11 mouse cellular contexts compared by ENCODE assay signal in genomic region chr15:99653876-99654275, GRCm38 (mm10). TPM values are rescaled to one million over a fixed set of nuclear protein-coding genes. Genes with fewer than 3 reads are reported as not detected.
A peak's percentile ranks its signal among the peaks of the same experiment; 100 is the strongest.
DNase-seq lines count a peak whose midpoint lies in the region; ATAC-seq lines count a peak whose summit lies in the region.
"Had no signal": no experiment of that assay in that cellular context is flagged by ENCODE, and none has a peak within 500 bp of the region (broad histone marks: within the 10 kb centered on the region; RNA-seq: fewer than 3 reads in every experiment).

No protein-coding gene starts in this region.

- peaks cover 32% of the 10 kb centered on the region for H3K27me3 ChIP-seq in heart, embryonic 15.5 days
- H3K27me3 ChIP-seq in hindbrain, embryonic 16.5 days (replicated peaks; ENCODE audit: control insufficient read depth, insufficient read depth, low read length) = no peaks in the 10 kb centered on the region
- H3K27me3 ChIP-seq in midbrain, embryonic 14.5 days (ENCODE audit: control insufficient read depth, insufficient read depth, low read length) = no peaks in the 10 kb centered on the region; the same call in 1 of the 2 replicates

- H3K27ac ChIP-seq in heart, embryonic 15.5 days = no peak overlapping the region
- H3K27ac ChIP-seq in brown adipose tissue, adult 24 weeks (replicated peaks; ENCODE audit: low read depth, low read length) = no peak overlapping the region
- no peak overlapping the region for H3K27ac ChIP-seq in hindbrain, embryonic 16.5 days (ENCODE audit: low read depth, low read length)
- no peak overlapping the region for H3K27ac ChIP-seq in midbrain, embryonic 14.5 days (replicated peaks; ENCODE audit: low read depth, low read length)
- H3K27ac ChIP-seq: macrophage had no signal

- H3K4me1 ChIP-seq in heart, embryonic 15.5 days (replicated peaks) = peaks cover 31% of the 10 kb centered on the region
- H3K4me1 ChIP-seq in brown adipose tissue, adult 24 weeks (ENCODE audit: control insufficient read depth, insufficient read depth, insufficient read length, low read length) = no peaks in the 10 kb centered on the region
- peaks cover 25% of the 10 kb centered on the region for H3K4me1 ChIP-seq in hindbrain, embryonic 16.5 days (ENCODE audit: control insufficient read depth, insufficient read depth, low read depth, low read length)
- H3K4me1 ChIP-seq in midbrain, embryonic 14.5 days (ENCODE audit: control insufficient read depth, insufficient read depth, low read length) = peaks cover 35% of the 10 kb centered on the region

- WGBS in heart, embryonic 15.5 days = 11% methylated on average over 21 of the region's 21 CpGs
- WGBS in hindbrain, embryonic 16.5 days = 6% methylated on average over 20 of the region's 21 CpGs
- WGBS in midbrain, embryonic 14.5 days = 5% methylated on average over 21 of the region's 21 CpGs

- peak overlapping the region; percentile 33 for H3K4me3 ChIP-seq in heart, embryonic 15.5 days
- H3K4me3 ChIP-seq in brown adipose tissue, adult 24 weeks (ENCODE audit: insufficient read depth, low read depth, low read length) = peak overlapping the region; percentile 15; the same call in 1 of the 2 replicates
- peak overlapping the region; percentile 24 for H3K4me3 ChIP-seq in hindbrain, embryonic 16.5 days (ENCODE audit: low read length)
- H3K4me3 ChIP-seq in midbrain, embryonic 14.5 days (replicated peaks; ENCODE audit: low read depth, low read length) = peak overlapping the region; percentile 5; the same call in 1 of the 2 replicates

- intact Hi-C loops in heart, postnatal 25 days (cut with DNase I) = no loop called here

- no peaks in the 10 kb centered on the region for H3K36me3 ChIP-seq in heart, embryonic 15.5 days
- H3K36me3 ChIP-seq in hindbrain, embryonic 16.5 days (ENCODE audit: control insufficient read depth, insufficient read depth, low read length) = no peaks in the 10 kb centered on the region
- no peaks in the 10 kb centered on the region for H3K36me3 ChIP-seq in midbrain, embryonic 14.5 days (ENCODE audit: control insufficient read depth, insufficient read depth, low read length)

- no peak overlapping the region for H3K9ac ChIP-seq in heart, embryonic 15.5 days
- H3K9ac ChIP-seq in hindbrain, embryonic 16.5 days (ENCODE audit: low read depth, low read length) = peak overlapping the region; percentile 24; the same call in 1 of the 2 replicates
- no peak overlapping the region for H3K9ac ChIP-seq in midbrain, embryonic 14.5 days (replicated peaks; ENCODE audit: low read length)

- no peak for DNase-seq in heart, postnatal 25 days (ENCODE audit: low spot score)
- DNase-seq in midbrain, embryonic 14.5 days = no peak
- DNase-seq in spleen, postnatal 36 days (ENCODE audit: low spot score in 2 of 2) = no peak
- no peak for DNase-seq in embryo, embryonic 10 days (ENCODE audit: low spot score)
- no peak for DNase-seq in frontal cortex, postnatal 36 days (ENCODE audit: low spot score in 2 of 2)
- DNase-seq: gastrocnemius, postnatal 10 days had no signal

- no peaks in the 10 kb centered on the region for H3K9me3 ChIP-seq in heart, embryonic 15.5 days (replicated peaks)
- H3K9me3 ChIP-seq in hindbrain, embryonic 16.5 days (ENCODE audit: control insufficient read depth, low read length) = no peaks in the 10 kb centered on the region
- no peaks in the 10 kb centered on the region for H3K9me3 ChIP-seq in midbrain, embryonic 14.5 days (ENCODE audit: control insufficient read depth, low read length)

- peak overlapping the region; percentile 66 for H3K4me2 ChIP-seq in heart, embryonic 15.5 days
- peak overlapping the region; percentile 54 for H3K4me2 ChIP-seq in hindbrain, embryonic 16.5 days (ENCODE audit: low read length)
- peak overlapping the region; percentile 46 for H3K4me2 ChIP-seq in midbrain, embryonic 14.5 days (ENCODE audit: low read length)

- no peak for ATAC-seq in heart, embryonic 15.5 days (replicated peaks; ENCODE audit: insufficient number of reproducible peaks, insufficient read depth, low FRiP score, low read depth)
- no peak for ATAC-seq in hindbrain, embryonic 16.5 days
- no peak for ATAC-seq in midbrain, embryonic 14.5 days (ENCODE audit: low FRiP score, low TSS enrichment)

RNA-seq across cellular contexts. Expression of gene Racgap1, which starts 2.4 kb away (rescaled TPM):
- 112 and 125 TPM in 2 replicates for polyA plus RNA-seq in heart, embryonic 15.5 days (2015; fragmentation: Nextera tagmentation; extraction: Ambion mirVana)
- total RNA-seq in heart, postnatal 25 days (2021) = 1 to 10 TPM; 2.8 to 3.0 TPM
- polyA plus RNA-seq in brown adipose tissue, adult 24 weeks (2012; ENCODE audit: insufficient read depth, insufficient read length, missing spikeins) = 1.9 TPM in 1 of 2 replicates, not detected in the other
- 56.7 and 64.6 TPM in 2 replicates for polyA plus RNA-seq in hindbrain, embryonic 16.5 days (2015; fragmentation: Nextera tagmentation; extraction: Ambion mirVana)
- polyA plus RNA-seq in midbrain, embryonic 14.5 days (2014; fragmentation: Nextera tagmentation; extraction: Ambion mirVana) = 42.2 and 64.0 TPM in 2 replicates

RNA-seq across cellular contexts. Expression of gene Asic1, which starts 16.3 kb away (rescaled TPM):
- 1.4 and 2.4 TPM in 2 replicates for polyA plus RNA-seq in heart, embryonic 15.5 days (2015; fragmentation: Nextera tagmentation; extraction: Ambion mirVana)
- total RNA-seq in heart, postnatal 25 days (2021) = under 1 TPM; 0.48 to 0.55 TPM
- polyA plus RNA-seq in brown adipose tissue, adult 24 weeks (2012; ENCODE audit: insufficient read depth, insufficient read length, missing spikeins) = not detected in 2 replicates
- 45.1 and 59.4 TPM in 2 replicates for polyA plus RNA-seq in hindbrain, embryonic 16.5 days (2015; fragmentation: Nextera tagmentation; extraction: Ambion mirVana)
- polyA plus RNA-seq in midbrain, embryonic 14.5 days (2014; fragmentation: Nextera tagmentation; extraction: Ambion mirVana) = 51.9 and 53.5 TPM in 2 replicates

RNA-seq across cellular contexts. Expression of gene Smarcd1, which starts 48.1 kb away (rescaled TPM):
- polyA plus RNA-seq in heart, embryonic 15.5 days (2015; fragmentation: Nextera tagmentation; extraction: Ambion mirVana) = 17.7 and 24.7 TPM in 2 replicates
- 10 to 100 TPM; 23.5 to 25.3 TPM for total RNA-seq in heart, postnatal 25 days (2021)
- 14.9 and 17.4 TPM in 2 replicates for polyA plus RNA-seq in brown adipose tissue, adult 24 weeks (2012; ENCODE audit: insufficient read depth, insufficient read length, missing spikeins)
- 71.7 and 86.2 TPM in 2 replicates for polyA plus RNA-seq in hindbrain, embryonic 16.5 days (2015; fragmentation: Nextera tagmentation; extraction: Ambion mirVana)
- polyA plus RNA-seq in midbrain, embryonic 14.5 days (2014; fragmentation: Nextera tagmentation; extraction: Ambion mirVana) = 127 and 136 TPM in 2 replicates

RNA-seq across cellular contexts. Expression of gene Gm17349, which starts 51.4 kb away (rescaled TPM):
- not detected in 2 replicates for polyA plus RNA-seq in heart, embryonic 15.5 days (2015; fragmentation: Nextera tagmentation; extraction: Ambion mirVana)
- 1 to 10 TPM; 2.8 to 4.2 TPM for total RNA-seq in heart, postnatal 25 days (2021)
- polyA plus RNA-seq in brown adipose tissue, adult 24 weeks (2012; ENCODE audit: insufficient read depth, insufficient read length, missing spikeins) = not detected in 2 replicates
- polyA plus RNA-seq in hindbrain, embryonic 16.5 days (2015; fragmentation: Nextera tagmentation; extraction: Ambion mirVana) = not detected in 2 replicates
- polyA plus RNA-seq in midbrain, embryonic 14.5 days (2014; fragmentation: Nextera tagmentation; extraction: Ambion mirVana) = not detected in 2 replicates
- polyA plus RNA-seq: macrophage had no signal

RNA-seq across cellular contexts. Expression of gene Aqp6, which starts 52.7 kb away (rescaled TPM):
- not detected in 2 replicates for polyA plus RNA-seq in heart, embryonic 15.5 days (2015; fragmentation: Nextera tagmentation; extraction: Ambion mirVana)
- not detected for total RNA-seq in heart, postnatal 25 days (2021)
- not detected in 2 replicates for polyA plus RNA-seq in brown adipose tissue, adult 24 weeks (2012; ENCODE audit: insufficient read depth, insufficient read length, missing spikeins)
- 0.68 and 0.70 TPM in 2 replicates for polyA plus RNA-seq in hindbrain, embryonic 16.5 days (2015; fragmentation: Nextera tagmentation; extraction: Ambion mirVana)
- polyA plus RNA-seq in midbrain, embryonic 14.5 days (2014; fragmentation: Nextera tagmentation; extraction: Ambion mirVana) = 0.93 and 1.1 TPM in 2 replicates
- total RNA-seq: CH12.LX; gastrocnemius, postnatal 10 days had no signal
- polyA plus RNA-seq: macrophage had no signal

Comparison
In these comparisons a context has a peak if more than half of its experiments do, and no peak if none do; other contexts are left out.
1. RNA of gene Racgap1, which starts 2.4 kb away (polyA plus RNA-seq): 112 to 125 TPM in heart, embryonic 15.5 days, 42.2 to 64.0 TPM in midbrain, embryonic 14.5 days and 56.7 to 64.6 TPM in hindbrain, embryonic 16.5 days; 1.9 TPM in brown adipose tissue, adult 24 weeks; every median in the first group is over 10 times any median in the second.
2. RNA of gene Asic1, which starts 16.3 kb away (polyA plus RNA-seq): 51.9 to 53.5 TPM in midbrain, embryonic 14.5 days and 45.1 to 59.4 TPM in hindbrain, embryonic 16.5 days; 1.4 to 2.4 TPM in heart, embryonic 15.5 days and not detected in brown adipose tissue, adult 24 weeks; every median in the first group is over 10 times any median in the second.
3. Peak in every context shown above with its lines, with median percentiles within 50 percentile points of each other: H3K4me2 ChIP-seq and H3K4me3 ChIP-seq.